Mouse (Mus musculus) G1E (cell line): ENCODE measurements around the gene Heatr5b.

ENCODE experiments used
- CTCF ChIP-seq: IDR thresholded peaks from 2 replicates; pipeline ENCODE4 v1.5.1; 2012; ENCODE audit warnings: low read depth, low read length, inconsistent platforms, mixed read lengths
- POLR2AphosphoS5 ChIP-seq: IDR thresholded peaks from 2 replicates; pipeline ENCODE4 v1.6.1; 2012; ENCODE audit warnings: low read depth, low read length, inconsistent platforms; ENCODE audit not compliant: insufficient replicate concordance

- TF ChIP-seq CTCF = no peak
- TF ChIP-seq POLR2AphosphoS5 = no peak
Observed at GRCm38 (mm10) chr17:78748440-78748839, 86.7 kb downstream of the Heatr5b start.
